Mouse (Mus musculus) embryonic facial prominence, embryonic 14.5 days (tissue): ENCODE measurements around the gene Prickle1. TPM values are rescaled to one million over a fixed set of nuclear protein-coding genes. Genes with fewer than 3 reads are reported as not detected.

Experiments used
- ATAC-seq: fragments of 200-750 bp; cut with Nextera tagmentation; 2 replicates; pipeline ENCODE4 v1.8.0; 2017; ENCODE audit warnings: low read depth, moderate number of reproducible peaks, moderate TSS enrichment
- DNase-seq: peaks from one replicate; pipeline ENCODE4 v3.0.0-alpha.2; 2015; ENCODE audit warnings: low spot score
- H3K27ac ChIP-seq: fragments of 300-500 bp; sonication (generic); replicated peaks from 2 replicates; pipeline ENCODE4 v1.5.1; 2014; ENCODE audit warnings: low read depth, mild to moderate bottlenecking, low read length, moderate library complexity
- H3K27me3 ChIP-seq: fragments of 300-500 bp; sonication (generic); replicated peaks from 2 replicates; pipeline ENCODE4 v1.6.1; 2014; ENCODE audit warnings: low read length; ENCODE audit not compliant: control insufficient read depth, insufficient read depth
- H3K36me3 ChIP-seq: fragments of 300-500 bp; sonication (generic); 2 replicates; pipeline ENCODE4 v1.6.1; 2014; ENCODE audit warnings: low read length, mixed read lengths; ENCODE audit not compliant: control insufficient read depth, insufficient read depth
- H3K4me1 ChIP-seq: fragments of 300-500 bp; sonication (generic); 2 replicates; pipeline ENCODE4 v1.6.1; 2014; ENCODE audit warnings: antibody characterized with exemption, low read length; ENCODE audit not compliant: control insufficient read depth, insufficient read depth
- H3K4me2 ChIP-seq: fragments of 300-500 bp; sonication (generic); 2 replicates; pipeline ENCODE4 v1.6.1; 2014; ENCODE audit warnings: low read depth, mild to moderate bottlenecking, low read length, moderate library complexity, mixed read lengths
- H3K4me3 ChIP-seq: fragments of 300-500 bp; sonication (generic); 2 replicates; pipeline ENCODE4 v1.5.1; 2014; ENCODE audit warnings: low read depth, mild to moderate bottlenecking, low read length
- H3K9ac ChIP-seq: fragments of 300-500 bp; sonication (generic); 2 replicates; pipeline ENCODE4 v1.6.1; 2014; ENCODE audit warnings: low read depth, mild to moderate bottlenecking, low read length, moderate library complexity, mixed read lengths
- H3K9me3 ChIP-seq: fragments of 300-500 bp; sonication (generic); 2 replicates; pipeline ENCODE4 v1.6.1; 2016; ENCODE audit warnings: low read length; ENCODE audit not compliant: control insufficient read depth
- WGBS: fragments of 180-500 bp; shearing (Covaris S2); extraction: QIAGEN DNeasy Blood & Tissue Kit; methylation state at CpG from one replicate; pipeline ENCODE4 v1.1.7; 2014; 5-methylcytosine and 5-hydroxymethylcytosine counted together
- polyA plus RNA-seq: library from polyadenylated mRNA; unstranded; fragments of >200 nt; fragmentation: Nextera tagmentation; extraction: Ambion mirVana; gene quantifications from 2 replicates; pipeline ENCODE4 v1.2.1, GENCODE M21; 2014

The Prickle1 gene
- polyA plus RNA-seq, 1 experiment from 2014 or later, result 35.7 TPM

GRCm38 (mm10) chr15:93475688-93476087 is 120.0 kb downstream of the Prickle1 start:
- no peak overlapping the region for H3K9ac ChIP-seq
- no peak overlapping the region for H3K27ac ChIP-seq
- no peak overlapping the region for H3K4me3 ChIP-seq
- H3K9me3 ChIP-seq, result no peaks in the 10 kb centered on the region
- no peaks in the 10 kb centered on the region for H3K36me3 ChIP-seq
- no peaks in the 10 kb centered on the region for H3K27me3 ChIP-seq
- DNase-seq (no peak), ATAC-seq (no peak)
- H3K4me2 ChIP-seq, result no peak overlapping the region
- no peaks in the 10 kb centered on the region for H3K4me1 ChIP-seq
- WGBS, result 74% methylated on average over 8 of the region's 8 CpGs

GRCm38 (mm10) chr15:93474277-93474676 is 121.4 kb downstream of the Prickle1 start:
- no peak overlapping the region for H3K9ac ChIP-seq
- no peaks in the 10 kb centered on the region for H3K27me3 ChIP-seq
- no peaks in the 10 kb centered on the region for H3K9me3 ChIP-seq
- H3K4me2 ChIP-seq, result no peak overlapping the region
- H3K4me1 ChIP-seq, result no peaks in the 10 kb centered on the region
- H3K36me3 ChIP-seq, result no peaks in the 10 kb centered on the region
- WGBS, result 94% methylated on average over 3 of the region's 3 CpGs
- no peak overlapping the region for H3K4me3 ChIP-seq
- no peak for DNase-seq
- H3K27ac ChIP-seq, result no peak overlapping the region
- ATAC-seq, result no peak

- Histone ChIP-seq H3K4me3 (no peak overlapping the region), H3K4me2 (no peak overlapping the region), H3K27me3 (no peaks in the 10 kb centered on the region), H3K9ac (no peak overlapping the region), H3K9me3 (no peaks in the 10 kb centered on the region), H3K27ac (no peak overlapping the region), H3K36me3 (no peaks in the 10 kb centered on the region), H3K4me1 (no peaks in the 10 kb centered on the region)
- 71% methylated on average over 1 of the region's 1 CpGs for WGBS
- ATAC-seq (no peak), DNase-seq (no peak)
Observed at GRCm38 (mm10) chr15:93472089-93472488, 123.6 kb downstream of the Prickle1 start.

- Histone ChIP-seq H3K4me2 (no peak overlapping the region), H3K36me3 (0 out of 2 replicates have a peak, but pooled peaks cover 1% of the 10 kb centered on the region), H3K4me1 (no peaks in the 10 kb centered on the region), H3K9ac (no peak overlapping the region), H3K4me3 (no peak overlapping the region), H3K27ac (no peak overlapping the region), H3K9me3 (no peaks in the 10 kb centered on the region), H3K27me3 (no peaks in the 10 kb centered on the region)
- WGBS, result 68% methylated on average over 12 of the region's 12 CpGs
- DNase-seq (no peak), ATAC-seq (no peak)
Observed at GRCm38 (mm10) chr15:93471651-93472050, 124.0 kb downstream of the Prickle1 start.

GRCm38 (mm10) chr15:93461066-93461465 is 134.6 kb downstream of the Prickle1 start:
- WGBS, result 95% methylated on average over 23 of the region's 23 CpGs
- no peak for ATAC-seq

GRCm38 (mm10) chr15:93459422-93459821 is 136.3 kb downstream of the Prickle1 start:
- Histone ChIP-seq H3K4me1 (no peaks in the 10 kb centered on the region), H3K36me3 (peaks cover 30% of the 10 kb centered on the region), H3K9ac (no peak overlapping the region), H3K27me3 (no peaks in the 10 kb centered on the region), H3K27ac (no peak overlapping the region), H3K4me3 (no peak overlapping the region), H3K9me3 (no peaks in the 10 kb centered on the region), H3K4me2 (no peak overlapping the region)
- ATAC-seq (no peak), DNase-seq (no peak)
- 77% methylated on average over 5 of the region's 5 CpGs for WGBS

More at GRCm38 (mm10) chr15:93461066-93461465, 134.6 kb downstream of the Prickle1 start:
- Histone ChIP-seq H3K9me3 (no peaks in the 10 kb centered on the region), H3K27ac (no peak overlapping the region), H3K9ac (no peak overlapping the region), H3K4me2 (no peak overlapping the region), H3K27me3 (no peaks in the 10 kb centered on the region), H3K36me3 (peaks cover 39% of the 10 kb centered on the region), H3K4me1 (no peaks in the 10 kb centered on the region), H3K4me3 (no peak overlapping the region)
- no peak for DNase-seq

GRCm38 (mm10) chr15:93456005-93456404 is 139.7 kb downstream of the Prickle1 start:
- Histone ChIP-seq H3K36me3 (peaks cover 27% of the 10 kb centered on the region), H3K9me3 (no peaks in the 10 kb centered on the region), H3K4me3 (no peak overlapping the region), H3K27me3 (no peaks in the 10 kb centered on the region), H3K27ac (no peak overlapping the region), H3K9ac (no peak overlapping the region), H3K4me2 (no peak overlapping the region), H3K4me1 (no peaks in the 10 kb centered on the region)
- DNase-seq (no peak), ATAC-seq (no peak)

- no peak for DNase-seq
- Histone ChIP-seq H3K4me2 (no peak overlapping the region), H3K4me1 (no peaks in the 10 kb centered on the region), H3K4me3 (no peak overlapping the region), H3K9ac (no peak overlapping the region), H3K27me3 (no peaks in the 10 kb centered on the region), H3K36me3 (peaks cover 15% of the 10 kb centered on the region), H3K9me3 (no peaks in the 10 kb centered on the region), H3K27ac (no peak overlapping the region)
- no peak for ATAC-seq
- WGBS, result 67% methylated on average over 1 of the region's 1 CpGs
Observed at GRCm38 (mm10) chr15:93453296-93453695, 142.4 kb downstream of the Prickle1 start.
